Mouse (Mus musculus): ENCODE results near the gene Numb. TPM values are rescaled to one million over a fixed set of nuclear protein-coding genes. Genes with fewer than 3 reads are reported as not detected.

Gene Numb
- polyA plus RNA-seq (2016; fragmentation: Nextera tagmentation; extraction: Ambion mirVana): 39.3 and 41.9 TPM in 2 replicates

DNA sequence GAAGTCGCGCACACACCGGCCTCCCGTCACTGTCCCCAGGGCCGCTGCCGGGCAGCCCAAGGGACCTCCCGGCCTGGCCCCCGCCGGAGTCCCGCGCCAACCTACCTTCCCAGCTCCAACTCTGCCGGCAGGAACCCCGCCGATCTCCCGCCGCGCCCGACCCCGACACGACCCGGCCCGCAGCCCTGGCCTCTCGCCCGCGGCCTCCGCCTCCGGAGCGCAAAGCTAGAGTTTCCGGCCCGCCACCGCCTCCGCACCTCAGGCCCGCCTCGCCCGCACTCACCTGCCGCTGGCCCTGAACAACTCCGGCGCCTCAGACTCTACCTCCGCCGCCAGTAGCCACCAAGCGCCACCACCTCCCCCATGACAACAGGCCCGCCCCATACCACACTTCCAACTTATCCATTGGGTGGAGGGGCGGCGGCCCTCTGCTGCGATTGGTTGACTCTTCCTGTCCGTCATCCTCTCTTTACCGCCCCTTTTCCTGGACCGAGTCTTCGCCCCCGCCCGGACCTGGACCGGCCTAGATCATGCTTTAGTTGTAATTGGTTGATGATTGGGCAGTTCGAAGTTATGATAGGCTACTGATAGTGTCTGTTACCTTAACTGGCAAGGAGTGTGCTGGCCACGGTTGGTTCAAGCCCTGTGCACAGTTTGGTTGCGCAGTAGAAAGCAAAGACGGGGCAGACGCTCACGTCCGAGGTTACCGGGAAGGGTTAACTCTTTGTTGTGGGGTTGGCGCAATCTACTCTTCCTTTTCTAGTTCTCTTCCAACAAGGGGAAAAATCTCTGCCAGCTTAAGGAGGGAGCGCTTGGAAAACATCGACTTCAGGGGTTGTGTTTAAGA is at the start of gene Numb:
Gene Numb, minus strand, starts transcription at position 400 of the 847 bp plus-strand sequence.
- Histone ChIP-seq H3K9me3 (no peaks in the 10 kb centered on the region), H3K27ac (replicated peaks) (peak within 1 kb of the TSS; percentile 94), H3K4me3 (peak within 1 kb of the TSS; percentile 90), H3K36me3 (replicated peaks) (peaks cover 3% of the 10 kb centered on the region), H3K27me3 (replicated peaks; ENCODE audit: low read depth, poor library complexity, severe bottlenecking) (no peaks in the 10 kb centered on the region), H3K4me1 (peaks cover 38% of the 10 kb centered on the region)
- peak; percentile 99 for DNase-seq (ENCODE audit: low spot score)
- under 1% methylated on average over 63 of the region's 63 CpGs for WGBS

DNA sequence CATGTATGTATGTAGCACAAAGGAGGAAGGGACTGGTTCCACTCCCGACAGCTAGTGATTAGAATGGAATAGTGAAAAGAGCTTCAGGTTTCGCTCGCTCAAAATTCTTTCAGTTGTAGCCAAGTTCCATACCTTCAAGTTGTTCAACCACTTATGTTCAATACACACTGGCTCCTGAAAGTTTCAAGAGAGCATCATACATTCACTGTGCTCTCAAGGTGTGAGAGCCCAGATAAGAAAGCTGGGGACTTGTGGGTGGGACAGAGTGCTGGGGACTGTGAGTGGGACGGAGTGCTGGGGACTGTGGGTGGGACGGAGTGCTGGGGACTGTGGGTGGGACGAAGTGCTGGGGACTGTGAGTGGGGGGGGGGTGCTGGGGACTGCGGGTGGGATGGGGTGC is 43.5 kb upstream of the Numb start:
- 90% methylated on average over 7 of the region's 7 CpGs for WGBS
- Histone ChIP-seq H3K27me3 (replicated peaks; ENCODE audit: low read depth, poor library complexity, severe bottlenecking) (no peaks in the 10 kb centered on the region), H3K4me1 (no peaks in the 10 kb centered on the region), H3K9me3 (no peaks in the 10 kb centered on the region), H3K4me3 (no peak overlapping the region), H3K27ac (replicated peaks) (no peak overlapping the region), H3K36me3 (replicated peaks) (no peaks in the 10 kb centered on the region)
- DNase-seq (ENCODE audit: low spot score): no peak

DNA sequence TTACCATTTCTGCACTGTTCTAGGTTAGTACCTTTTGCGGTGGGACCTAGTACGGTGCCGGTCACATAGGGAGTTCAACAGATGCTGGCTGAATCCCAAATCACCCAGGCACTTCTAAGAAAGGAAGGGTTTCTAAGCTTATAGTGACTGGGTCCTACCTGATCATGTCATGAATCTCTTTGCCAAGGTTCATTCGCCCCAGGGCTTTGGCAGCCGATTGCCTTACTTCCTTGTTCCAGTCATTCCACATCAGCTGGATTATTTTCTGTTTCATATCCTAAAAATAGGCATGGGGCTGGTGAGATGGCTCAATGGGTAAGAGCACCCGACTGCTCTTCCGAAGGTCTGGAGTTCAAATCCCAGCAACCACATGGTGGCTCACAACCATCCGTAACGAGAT is 36.5 kb upstream of the Numb start:
- whole genome bisulfite sequencing: 94% methylated on average over 9 of the region's 9 CpGs
- DNase-seq (ENCODE audit: low spot score): no peak
- Histone ChIP-seq H3K36me3 (replicated peaks) (peaks cover 38% of the 10 kb centered on the region), H3K4me3 (no peak overlapping the region), H3K27ac (replicated peaks) (no peak overlapping the region), H3K9me3 (no peaks in the 10 kb centered on the region), H3K27me3 (replicated peaks; ENCODE audit: low read depth, poor library complexity, severe bottlenecking) (no peaks in the 10 kb centered on the region), H3K4me1 (peaks cover 6% of the 10 kb centered on the region)

DNA sequence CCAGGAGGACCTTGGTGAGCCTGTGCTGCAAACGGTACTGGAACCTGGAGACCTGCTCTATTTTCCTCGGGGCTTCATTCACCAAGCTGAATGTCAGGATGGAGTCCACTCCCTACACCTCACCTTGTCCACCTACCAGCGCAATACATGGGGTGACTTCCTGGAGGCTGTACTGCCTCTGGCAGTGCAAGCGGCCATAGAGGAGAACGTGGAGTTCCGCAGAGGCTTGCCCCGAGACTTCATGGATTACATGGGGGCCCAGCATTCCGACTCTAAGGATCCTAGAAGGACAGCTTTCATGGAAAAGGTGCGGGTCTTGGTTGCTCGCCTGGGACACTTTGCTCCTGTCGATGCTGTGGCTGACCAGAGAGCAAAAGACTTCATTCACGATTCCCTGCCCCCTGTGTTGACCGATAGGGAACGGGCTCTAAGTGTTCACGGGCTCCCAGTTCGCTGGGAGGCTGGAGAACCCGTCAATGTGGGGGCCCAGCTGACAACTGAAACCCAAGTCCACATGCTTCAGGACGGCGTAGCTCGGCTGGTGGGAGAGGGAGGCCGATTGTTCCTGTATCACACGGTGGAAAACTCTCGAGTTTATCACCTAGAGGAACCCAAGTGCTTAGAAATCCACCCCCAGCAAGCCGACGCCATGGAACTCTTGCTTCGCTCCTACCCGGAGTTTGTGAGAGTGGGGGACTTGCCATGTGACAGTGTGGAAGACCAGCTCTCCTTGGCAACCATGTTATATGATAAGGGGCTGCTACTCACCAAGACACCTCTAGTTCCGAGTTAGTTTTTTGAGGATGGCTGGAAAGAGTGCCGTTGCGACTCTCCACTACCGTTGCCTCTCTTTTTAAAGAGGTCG is 30.2 kb upstream of the Numb start:
- 66% methylated on average over 32 of the region's 32 CpGs for WGBS
- no peak for DNase-seq (ENCODE audit: low spot score)
- Histone ChIP-seq H3K9me3 (no peaks in the 10 kb centered on the region), H3K27ac (replicated peaks) (peak overlapping the region; percentile 93; the same call in 1 of the 2 replicates), H3K27me3 (replicated peaks; ENCODE audit: low read depth, poor library complexity, severe bottlenecking) (no peaks in the 10 kb centered on the region), H3K4me1 (peaks cover 38% of the 10 kb centered on the region), H3K36me3 (replicated peaks) (peaks cover 49% of the 10 kb centered on the region), H3K4me3 (peak overlapping the region; percentile 94)

DNA sequence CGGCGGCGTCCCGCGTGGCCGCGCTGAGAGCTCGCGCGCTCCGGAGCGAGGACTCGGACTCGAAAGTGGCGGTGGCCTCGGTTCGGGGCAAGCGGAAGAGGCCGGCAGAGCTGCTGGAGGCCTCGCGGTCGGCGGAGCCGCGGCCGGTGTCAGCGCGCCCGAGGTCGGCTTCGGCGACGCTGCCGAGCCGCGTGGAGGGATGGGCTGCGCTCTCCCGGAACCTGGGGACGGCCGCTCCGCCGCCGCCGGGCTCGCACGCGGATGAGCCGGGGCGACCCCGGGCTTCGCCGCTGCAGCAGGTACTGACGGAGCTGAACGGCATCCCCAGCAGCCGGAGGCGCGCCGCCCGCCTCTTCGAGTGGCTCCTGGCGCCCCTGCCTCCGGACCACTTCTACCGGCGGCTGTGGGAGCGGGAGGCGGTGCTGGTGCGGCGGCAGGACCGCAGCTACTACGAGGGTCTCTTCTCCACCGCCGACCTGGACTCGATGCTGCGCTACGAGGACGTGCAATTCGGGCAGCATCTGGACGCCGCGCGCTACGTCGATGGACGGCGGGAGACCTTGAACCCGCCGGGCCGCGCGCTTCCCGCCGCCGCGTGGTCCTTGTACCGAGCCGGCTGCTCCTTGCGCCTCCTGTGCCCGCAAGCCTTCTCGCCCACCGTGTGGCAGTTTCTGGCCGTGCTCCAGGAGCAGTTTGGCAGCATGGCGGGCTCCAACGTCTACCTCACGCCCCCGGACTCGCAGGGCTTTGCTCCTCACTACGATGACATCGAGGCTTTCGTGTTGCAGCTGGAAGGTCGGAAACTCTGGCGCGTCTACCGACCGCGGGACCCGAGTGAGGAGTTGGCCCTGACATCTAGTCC is 29.3 kb upstream of the Numb start:
- Histone ChIP-seq H3K4me1 (peaks cover 38% of the 10 kb centered on the region), H3K27me3 (replicated peaks; ENCODE audit: low read depth, poor library complexity, severe bottlenecking) (no peaks in the 10 kb centered on the region), H3K27ac (replicated peaks) (peak overlapping the region; percentile 93), H3K36me3 (replicated peaks) (peaks cover 40% of the 10 kb centered on the region), H3K4me3 (peak overlapping the region; percentile 94), H3K9me3 (no peaks in the 10 kb centered on the region)
- WGBS: under 1% methylated on average over 116 of the region's 116 CpGs
- peak; percentile 70 for DNase-seq (ENCODE audit: low spot score)

DNA sequence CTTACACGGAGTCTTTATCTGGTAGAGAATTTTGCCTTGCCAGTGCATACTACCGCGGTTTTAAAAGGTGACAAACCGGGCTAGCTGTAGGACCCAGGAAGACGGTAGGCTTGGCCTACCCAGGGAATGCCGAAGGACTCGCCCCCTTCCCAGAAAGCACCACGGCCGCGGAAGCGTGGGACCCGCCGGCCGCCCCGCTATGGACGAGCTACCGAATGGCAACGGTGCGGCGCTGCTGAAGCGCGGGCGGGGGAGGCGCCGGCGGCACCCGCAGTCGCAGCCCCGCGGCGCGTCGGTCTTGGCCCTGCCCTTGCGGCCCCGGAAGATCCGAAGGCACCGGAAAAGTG is 28.7 kb upstream of the Numb start, which contains the start of gene Riox1:
Gene Riox1, plus strand, starts transcription at position 116 of the 347 bp plus-strand sequence.
- H3K9me3 ChIP-seq: no peaks in the 10 kb centered on the region
- H3K36me3 ChIP-seq (replicated peaks): peaks cover 34% of the 10 kb centered on the region
- H3K4me3 ChIP-seq: peak within 1 kb of the TSS; percentile 94
- WGBS: under 1% methylated on average over 37 of the region's 37 CpGs
- peak within 1 kb of the TSS; percentile 93 for H3K27ac ChIP-seq (replicated peaks)
- H3K27me3 ChIP-seq (replicated peaks; ENCODE audit: low read depth, poor library complexity, severe bottlenecking): no peaks in the 10 kb centered on the region
- peak; percentile 90 for DNase-seq (ENCODE audit: low spot score)
- H3K4me1 ChIP-seq: peaks cover 38% of the 10 kb centered on the region

DNA sequence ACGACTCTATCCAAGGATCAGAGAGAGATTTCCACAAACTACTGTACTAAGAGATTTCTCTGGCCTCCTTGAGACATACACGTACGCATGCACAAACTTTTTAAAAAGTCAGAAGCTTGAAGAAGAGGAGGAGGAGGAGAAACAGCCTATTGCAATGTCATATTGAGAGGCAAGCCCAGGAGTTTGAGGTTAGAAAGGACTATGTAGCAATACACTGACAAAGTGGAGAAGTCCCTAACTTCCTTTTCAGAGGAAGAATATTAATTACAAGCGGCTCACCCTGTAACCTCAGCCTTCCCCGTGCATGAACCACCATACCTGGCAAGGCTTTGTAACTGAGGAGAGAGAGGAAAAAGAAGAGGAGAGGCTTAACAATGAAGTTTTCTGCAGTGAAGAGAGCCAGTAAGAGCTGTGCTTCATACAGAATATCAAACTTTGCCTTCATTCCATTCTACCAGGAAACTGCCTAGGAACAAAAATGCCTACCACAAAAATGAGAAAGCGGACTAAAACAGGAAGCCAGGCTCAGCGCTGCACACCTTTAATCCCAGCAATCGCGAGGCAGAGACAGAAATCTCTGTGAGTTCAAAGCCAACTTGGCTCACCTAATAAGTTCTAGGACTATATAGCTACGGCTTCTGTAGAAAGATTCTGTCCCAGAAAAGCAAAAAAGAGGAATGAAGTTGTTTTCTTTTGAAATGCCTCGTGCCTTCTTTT is 28.2 kb upstream of the Numb start:
- H3K27me3 ChIP-seq (replicated peaks; ENCODE audit: low read depth, poor library complexity, severe bottlenecking): no peaks in the 10 kb centered on the region
- DNase-seq (ENCODE audit: low spot score): peak; percentile 12
- H3K36me3 ChIP-seq (replicated peaks): peaks cover 29% of the 10 kb centered on the region
- 31% methylated on average over 11 of the region's 11 CpGs for WGBS
- peak overlapping the region; percentile 93 for H3K27ac ChIP-seq (replicated peaks)
- H3K9me3 ChIP-seq: no peaks in the 10 kb centered on the region
- H3K4me3 ChIP-seq: peak overlapping the region; percentile 94
- H3K4me1 ChIP-seq: peaks cover 38% of the 10 kb centered on the region

DNA sequence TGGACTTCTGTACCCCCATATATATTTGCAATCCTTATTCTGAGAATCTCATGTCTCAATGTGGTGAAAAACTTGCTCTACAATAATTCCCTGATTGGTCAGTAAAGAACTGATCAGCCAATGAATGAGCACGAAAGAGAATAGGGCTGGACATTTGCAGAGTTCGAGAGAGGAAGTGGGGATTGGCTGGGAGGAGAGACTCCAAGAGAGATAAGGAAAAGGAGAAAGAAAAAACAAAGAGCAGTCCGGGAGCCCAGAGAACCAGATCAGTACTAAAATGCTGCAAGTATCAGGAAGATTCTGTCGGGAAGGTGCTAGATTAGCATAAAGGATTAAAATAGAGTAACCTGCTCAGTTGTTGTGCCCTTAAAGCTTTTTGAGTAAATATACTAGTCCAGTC is 27.3 kb upstream of the Numb start:
- Histone ChIP-seq H3K36me3 (replicated peaks) (peaks cover 25% of the 10 kb centered on the region), H3K4me3 (no peak overlapping the region), H3K27ac (replicated peaks) (no peak overlapping the region), H3K27me3 (replicated peaks; ENCODE audit: low read depth, poor library complexity, severe bottlenecking) (no peaks in the 10 kb centered on the region), H3K4me1 (peaks cover 38% of the 10 kb centered on the region), H3K9me3 (no peaks in the 10 kb centered on the region)
- DNase-seq (ENCODE audit: low spot score): no peak
- WGBS: 79% methylated on average over 4 of the region's 4 CpGs

DNA sequence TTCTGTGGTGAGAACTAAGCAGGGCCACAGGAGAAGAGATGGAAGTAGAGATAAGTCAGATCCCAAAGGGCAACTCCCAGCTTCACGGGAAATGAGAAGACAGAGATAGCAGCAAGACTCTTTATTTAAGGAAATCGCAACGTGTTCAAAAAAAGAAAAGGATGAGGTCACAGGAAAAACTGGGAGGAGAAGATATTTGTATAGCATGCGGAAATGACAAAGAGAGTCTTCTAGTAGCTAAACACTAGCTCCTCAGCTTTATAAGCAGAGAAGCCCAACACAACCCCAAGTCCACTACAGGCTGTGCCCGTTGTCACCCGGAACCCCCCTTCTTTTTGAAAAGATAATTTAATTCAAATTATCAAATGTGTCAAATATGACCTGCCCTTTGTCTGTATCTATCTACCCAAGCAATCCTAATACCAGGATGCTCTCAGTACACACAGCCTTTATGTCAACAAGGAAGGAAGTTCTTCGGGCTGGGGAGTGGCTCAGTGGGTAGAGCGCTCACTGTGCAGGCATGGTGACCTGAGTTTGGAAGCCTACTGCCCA is 25.6 kb upstream of the Numb start:
- DNase-seq (ENCODE audit: low spot score): no peak
- Histone ChIP-seq H3K36me3 (replicated peaks) (peaks cover 8% of the 10 kb centered on the region), H3K4me1 (peaks cover 24% of the 10 kb centered on the region), H3K27me3 (replicated peaks; ENCODE audit: low read depth, poor library complexity, severe bottlenecking) (no peaks in the 10 kb centered on the region), H3K9me3 (no peaks in the 10 kb centered on the region), H3K4me3 (no peak overlapping the region), H3K27ac (replicated peaks) (no peak overlapping the region)
- WGBS: 87% methylated on average over 8 of the region's 8 CpGs

DNA sequence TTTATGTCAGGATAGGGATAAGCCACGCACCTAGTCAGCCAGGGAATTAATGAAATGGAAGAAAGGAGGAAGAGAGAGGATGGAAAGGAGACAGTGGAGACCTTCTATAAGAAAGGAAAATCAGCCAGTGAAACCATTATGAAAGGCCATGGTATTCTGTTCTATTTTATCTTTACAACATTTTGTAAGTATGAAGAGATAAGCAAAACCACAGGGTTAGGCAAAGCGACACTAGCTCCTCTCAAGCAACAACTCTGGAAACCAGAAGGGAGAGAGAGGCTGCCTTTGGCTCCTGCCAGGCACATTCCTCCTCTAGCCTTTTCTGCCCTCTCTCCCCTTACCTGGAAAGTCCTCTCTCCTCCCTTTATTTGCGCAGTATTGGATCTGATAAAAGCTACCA is 20.2 kb upstream of the Numb start:
- Histone ChIP-seq H3K4me1 (peaks cover 6% of the 10 kb centered on the region), H3K4me3 (no peak overlapping the region), H3K36me3 (replicated peaks) (no peaks in the 10 kb centered on the region), H3K27me3 (replicated peaks; ENCODE audit: low read depth, poor library complexity, severe bottlenecking) (no peaks in the 10 kb centered on the region), H3K9me3 (no peaks in the 10 kb centered on the region), H3K27ac (replicated peaks) (no peak overlapping the region)
- 81% methylated on average over 3 of the region's 3 CpGs for WGBS
- no peak for DNase-seq (ENCODE audit: low spot score)

DNA sequence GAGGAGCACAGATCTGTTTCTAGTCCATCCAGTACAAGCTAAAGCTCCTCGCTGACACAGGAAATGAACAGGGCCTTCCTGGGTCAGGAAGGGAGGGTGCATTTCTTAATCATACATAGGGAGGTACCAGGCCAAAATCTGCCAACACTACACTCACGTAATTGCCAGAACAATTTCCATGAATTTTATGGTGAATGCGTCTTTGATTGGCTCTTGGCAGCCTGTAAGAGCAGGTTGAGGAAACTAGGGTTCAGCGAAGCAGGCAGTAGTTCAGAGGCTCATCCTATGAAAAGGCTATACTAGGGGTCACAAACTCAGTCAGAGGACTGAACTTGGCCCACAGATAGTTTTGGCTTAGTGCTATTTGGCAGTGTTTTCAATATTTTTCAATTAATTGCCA is 18.3 kb upstream of the Numb start:
- no peaks in the 10 kb centered on the region for H3K27me3 ChIP-seq (replicated peaks; ENCODE audit: low read depth, poor library complexity, severe bottlenecking)

More for the DNA sequence above, 18.3 kb upstream of the Numb start:
- no peak overlapping the region for H3K27ac ChIP-seq (replicated peaks)
- WGBS: 67% methylated on average over 4 of the region's 4 CpGs
- no peaks in the 10 kb centered on the region for H3K9me3 ChIP-seq
- DNase-seq (ENCODE audit: low spot score): no peak
- H3K36me3 ChIP-seq (replicated peaks): no peaks in the 10 kb centered on the region
- H3K4me3 ChIP-seq: no peak overlapping the region
- H3K4me1 ChIP-seq: peaks cover 6% of the 10 kb centered on the region

Data from embryonic facial prominence, embryonic 10.5 days (tissue).